Mouse (Mus musculus): ENCODE data around the gene Tcaf1. TPM values are rescaled to one million over a fixed set of nuclear protein-coding genes. Genes with fewer than 3 reads are reported as not detected.

Tcaf1 gene
- polyA plus RNA-seq (2014; fragmentation: Illumina TruSeq; extraction: RNeasy Lipid Tissue Mini Kit (QIAGEN cat#74804); ENCODE audit: low read depth, low replicate concordance) = 2.5 TPM

GRCm38 (mm10) chr6:42709291-42710211 lies at the start of gene Tcaf1:
Tcaf1 (minus strand) TSS chr6:42710088.

GRCm38 (mm10) chr6:42756104-42756503 lies 46.2 kb upstream of the Tcaf1 start, which contains the start of gene Olfr38:
Olfr38 (plus strand) TSS chr6:42756404.

GRCm38 (mm10) chr6:42739071-42739470 lies 29.2 kb upstream of the Tcaf1 start, which contains the start of gene Olfr453:
Olfr453 (plus strand) TSS chr6:42739371.

GRCm38 (mm10) chr6:42644912-42645549 lies 64.9 kb downstream of the Tcaf1 start, which contains the start of gene Tcaf2:
Tcaf2 (minus strand) TSS chr6:42645254.

Other genes with a start within 250 kb of the Tcaf1 start
- not detected for gene Olfr458, start 244.9 kb downstream of the Tcaf1 start, polyA plus RNA-seq (2014; fragmentation: Illumina TruSeq; extraction: RNeasy Lipid Tissue Mini Kit (QIAGEN cat#74804); ENCODE audit: low read depth, low replicate concordance)
- gene Olfr457, start 233.8 kb downstream of the Tcaf1 start, polyA plus RNA-seq (2014; fragmentation: Illumina TruSeq; extraction: RNeasy Lipid Tissue Mini Kit (QIAGEN cat#74804); ENCODE audit: low read depth, low replicate concordance) = not detected
- not detected for gene Olfr456, start 222.9 kb downstream of the Tcaf1 start, polyA plus RNA-seq (2014; fragmentation: Illumina TruSeq; extraction: RNeasy Lipid Tissue Mini Kit (QIAGEN cat#74804); ENCODE audit: low read depth, low replicate concordance)
- not detected for gene Olfr455, start 162.5 kb downstream of the Tcaf1 start, polyA plus RNA-seq (2014; fragmentation: Illumina TruSeq; extraction: RNeasy Lipid Tissue Mini Kit (QIAGEN cat#74804); ENCODE audit: low read depth, low replicate concordance)
- gene Tcaf3, start 112.4 kb downstream of the Tcaf1 start, polyA plus RNA-seq (2014; fragmentation: Illumina TruSeq; extraction: RNeasy Lipid Tissue Mini Kit (QIAGEN cat#74804); ENCODE audit: low read depth, low replicate concordance) = not detected
- gene Tcaf2, start 64.8 kb downstream of the Tcaf1 start, polyA plus RNA-seq (2014; fragmentation: Illumina TruSeq; extraction: RNeasy Lipid Tissue Mini Kit (QIAGEN cat#74804); ENCODE audit: low read depth, low replicate concordance) = 0.56 TPM
- not detected for gene Olfr453, start 29.3 kb upstream of the Tcaf1 start, polyA plus RNA-seq (2014; fragmentation: Illumina TruSeq; extraction: RNeasy Lipid Tissue Mini Kit (QIAGEN cat#74804); ENCODE audit: low read depth, low replicate concordance)
- not detected for gene Olfr38, start 46.3 kb upstream of the Tcaf1 start, polyA plus RNA-seq (2014; fragmentation: Illumina TruSeq; extraction: RNeasy Lipid Tissue Mini Kit (QIAGEN cat#74804); ENCODE audit: low read depth, low replicate concordance)
- not detected for gene Olfr452, start 75.0 kb upstream of the Tcaf1 start, polyA plus RNA-seq (2014; fragmentation: Illumina TruSeq; extraction: RNeasy Lipid Tissue Mini Kit (QIAGEN cat#74804); ENCODE audit: low read depth, low replicate concordance)
- not detected for gene Olfr450, start 101.9 kb upstream of the Tcaf1 start, polyA plus RNA-seq (2014; fragmentation: Illumina TruSeq; extraction: RNeasy Lipid Tissue Mini Kit (QIAGEN cat#74804); ENCODE audit: low read depth, low replicate concordance)
- not detected for gene Olfr449, start 124.3 kb upstream of the Tcaf1 start, polyA plus RNA-seq (2014; fragmentation: Illumina TruSeq; extraction: RNeasy Lipid Tissue Mini Kit (QIAGEN cat#74804); ENCODE audit: low read depth, low replicate concordance)
- not detected for gene Olfr448, start 180.4 kb upstream of the Tcaf1 start, polyA plus RNA-seq (2014; fragmentation: Illumina TruSeq; extraction: RNeasy Lipid Tissue Mini Kit (QIAGEN cat#74804); ENCODE audit: low read depth, low replicate concordance)
- gene Olfr447, start 198.8 kb upstream of the Tcaf1 start, polyA plus RNA-seq (2014; fragmentation: Illumina TruSeq; extraction: RNeasy Lipid Tissue Mini Kit (QIAGEN cat#74804); ENCODE audit: low read depth, low replicate concordance) = not detected
- gene Olfr446, start 211.3 kb upstream of the Tcaf1 start, polyA plus RNA-seq (2014; fragmentation: Illumina TruSeq; extraction: RNeasy Lipid Tissue Mini Kit (QIAGEN cat#74804); ENCODE audit: low read depth, low replicate concordance) = not detected
- gene Olfr444, start 239.0 kb upstream of the Tcaf1 start, polyA plus RNA-seq (2014; fragmentation: Illumina TruSeq; extraction: RNeasy Lipid Tissue Mini Kit (QIAGEN cat#74804); ENCODE audit: low read depth, low replicate concordance) = not detected